Mouse (Mus musculus): Measurements from ENCODE around the gene Otoa.

- TF ChIP-seq CTCF (conservative IDR thresholded peaks at IDR 0.05; ENCODE audit: low read length) (no peak), NANOG (IDR thresholded peaks at IDR 0.05; ENCODE audit: borderline replicate concordance, low read length) (no peak), POU5F1 (IDR thresholded peaks at IDR 0.05; ENCODE audit: borderline replicate concordance, low read length) (no peak)
Measured at GRCm38 (mm10) chr7:121198933-121199332, 117.5 kb downstream of the Otoa start.
